Mouse (Mus musculus) heart, postnatal 36 days (tissue): Measurements from ENCODE around the gene Egfl7. TPM values are rescaled to one million over a fixed set of nuclear protein-coding genes. Genes with fewer than 3 reads are reported as not detected.
A peak's percentile ranks its signal among the peaks of the same experiment; 100 is the strongest.

Experiments
- DNase-seq, 2 experiments: peaks; one replicate each; pipeline ENCODE4 v3.0.0; 2021 to 2022
- intact Hi-C: fragments of 180-260 bp; cut with DNase I; formaldehyde crosslinking; loops from one replicate; pipeline ENCODE4 v1.15.1; 2025
- total RNA-seq, 2 experiments: library from RNA; stranded (reverse); gene quantifications; 2 replicates each; pipeline ENCODE4 v1.2.3; 2021

Gene Egfl7
- 100 to 1,000 TPM; 146 to 183 TPM for total RNA-seq

GRCm38 (mm10) chr2:26579714-26580113 lies at the start of gene Egfl7:
TSS of gene Egfl7 (plus strand) at chr2:26580014.
- no peak for DNase-seq
- intact Hi-C loops: no loop called here

- intact Hi-C loops: no loop called here
Observed at GRCm38 (mm10) chr2:26531829-26532228, 48.0 kb upstream of the Egfl7 start.

DNA sequence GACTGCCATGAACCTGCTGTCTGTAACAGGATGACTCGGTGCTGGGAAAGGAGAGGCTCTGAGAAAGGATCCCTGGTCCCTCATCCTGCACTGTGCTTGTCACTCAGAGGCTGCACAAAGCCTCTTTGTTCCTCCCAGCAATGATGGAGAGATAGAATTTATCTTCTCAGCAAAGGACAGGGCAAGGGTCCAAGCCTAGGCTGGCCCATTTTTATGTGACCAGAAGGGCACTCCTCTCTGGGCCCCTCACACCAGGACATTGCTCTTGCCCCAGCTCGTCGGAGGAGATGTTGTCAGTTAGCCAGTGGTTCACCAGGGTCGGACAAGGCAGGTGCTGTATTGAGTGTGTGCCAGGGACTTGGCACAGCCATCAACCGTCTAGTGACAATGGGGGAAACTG lies 46.6 kb upstream of the Egfl7 start:
- DNase-seq: no peak
- intact Hi-C loops: no loop called here

More at GRCm38 (mm10) chr2:26531829-26532228, 48.0 kb upstream of the Egfl7 start:
- no peak for DNase-seq

GRCm38 (mm10) chr2:26534161-26534560 lies 45.7 kb upstream of the Egfl7 start:
- intact Hi-C loops: no loop called here

DNA sequence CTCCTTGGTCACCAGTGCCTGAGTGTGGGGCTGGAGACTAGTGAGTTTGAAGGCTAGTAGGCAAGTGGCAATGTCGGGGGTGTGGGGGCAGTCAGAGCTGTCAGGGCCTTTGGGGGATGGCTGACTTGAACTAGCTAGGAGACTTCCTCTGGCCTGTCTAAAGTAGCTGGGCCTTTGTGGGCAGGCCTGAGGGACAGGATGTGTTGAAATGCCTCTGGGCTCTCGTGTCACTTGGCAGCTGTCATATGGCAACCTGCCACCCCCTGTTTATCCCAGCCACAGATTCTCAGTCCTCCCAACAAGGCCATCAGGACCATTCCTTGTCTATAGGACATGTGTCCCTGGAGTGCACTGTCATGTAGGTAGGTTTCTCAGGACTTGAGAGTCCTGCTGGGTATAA lies 45.2 kb upstream of the Egfl7 start:
- intact Hi-C loops: no loop called here
- DNase-seq: peak; percentile 77 to 78

More at GRCm38 (mm10) chr2:26534161-26534560, 45.7 kb upstream of the Egfl7 start:
- DNase-seq: no peak

- no peak for DNase-seq
- intact Hi-C loops: no loop called here
Observed at GRCm38 (mm10) chr2:26535517-26536045, 44.2 kb upstream of the Egfl7 start.

DNA sequence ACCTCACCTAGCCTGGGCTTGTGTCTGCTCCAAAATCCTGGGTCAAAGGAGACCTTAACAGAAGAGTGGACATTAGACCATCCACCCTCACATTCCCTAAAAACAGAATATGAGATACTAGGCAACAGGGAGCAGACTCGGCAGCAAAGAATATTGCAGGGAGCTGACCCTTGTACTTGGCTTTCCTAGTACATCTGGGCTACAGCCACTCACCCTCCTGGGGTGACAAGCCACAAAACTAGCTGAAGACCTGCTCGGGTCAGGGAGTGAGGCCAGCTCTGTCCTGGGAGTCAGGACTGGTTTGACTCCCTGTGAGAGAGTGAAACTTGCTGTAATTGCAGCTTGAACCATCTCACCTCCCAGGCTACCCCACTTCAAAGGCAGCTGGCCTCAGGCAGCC lies 40.3 kb upstream of the Egfl7 start:
- no peak for DNase-seq
- intact Hi-C loops: no loop called here

DNA sequence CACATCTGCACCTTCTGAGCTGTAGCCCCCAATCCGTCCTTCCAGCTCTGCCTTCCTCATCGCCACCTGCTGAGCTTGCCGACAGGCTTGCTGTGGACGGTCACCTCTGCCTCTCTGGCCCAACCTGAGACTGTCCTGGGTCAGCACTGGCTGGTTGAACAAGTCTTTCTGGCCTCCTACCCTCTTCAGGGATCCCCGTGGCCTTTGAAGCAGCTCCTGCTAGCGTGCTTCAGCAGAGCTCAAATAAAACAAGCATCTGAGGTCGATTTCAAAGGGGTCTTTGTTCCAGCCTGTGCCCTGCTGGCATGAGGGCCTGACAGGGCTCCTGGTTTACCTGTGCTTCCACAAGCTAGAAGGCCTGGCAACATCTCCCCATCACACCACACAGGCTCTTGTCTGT lies 39.1 kb upstream of the Egfl7 start:
- intact Hi-C loops: no loop called here
- DNase-seq: no peak

GRCm38 (mm10) chr2:26541258-26541910 lies 38.4 kb upstream of the Egfl7 start:
- DNase-seq: no peak
- intact Hi-C loops: no loop called here

- intact Hi-C loops: no loop called here
- no peak for DNase-seq
Observed at GRCm38 (mm10) chr2:26543155-26543554, 36.7 kb upstream of the Egfl7 start.

GRCm38 (mm10) chr2:26543768-26544167 lies 36.0 kb upstream of the Egfl7 start:
- intact Hi-C loops: loop anchor here (2.0 kb wide), 1 partner anchor 39 kb away; no protein-coding TSS in a partner anchor

GRCm38 (mm10) chr2:26544265-26544664 lies 35.5 kb upstream of the Egfl7 start:
- no peak for DNase-seq
- intact Hi-C loops: loop anchor here (2.0 kb wide), 1 partner anchor 39 kb away; no protein-coding TSS in a partner anchor

More at GRCm38 (mm10) chr2:26543768-26544167, 36.0 kb upstream of the Egfl7 start:
- no peak for DNase-seq

DNA sequence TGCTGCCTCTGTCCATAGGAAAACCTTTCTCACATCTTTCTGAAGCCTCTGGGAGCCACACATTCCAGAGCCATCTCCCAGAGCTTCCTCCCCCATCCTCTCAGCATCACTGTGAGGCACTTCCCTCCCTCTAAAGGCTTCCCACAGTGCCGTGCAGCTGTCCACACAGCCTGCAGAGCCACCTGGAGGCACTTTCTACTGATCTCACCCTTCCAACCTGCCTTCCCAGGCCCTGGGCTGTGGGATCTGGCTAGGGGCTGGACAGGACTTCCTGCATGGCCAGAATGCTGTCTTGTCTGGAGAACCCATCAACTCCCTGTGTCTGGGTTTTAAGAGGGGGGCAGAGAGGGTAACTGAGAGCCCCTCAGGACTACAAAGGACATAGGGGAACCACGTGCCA lies 32.3 kb upstream of the Egfl7 start:
- intact Hi-C loops: no loop called here
- DNase-seq: no peak

- intact Hi-C loops: no loop called here
- DNase-seq: no peak
Observed at GRCm38 (mm10) chr2:26549801-26550200, 30.0 kb upstream of the Egfl7 start.

GRCm38 (mm10) chr2:26550205-26550604 lies 29.6 kb upstream of the Egfl7 start:
- intact Hi-C loops: no loop called here
- DNase-seq: no peak

DNA sequence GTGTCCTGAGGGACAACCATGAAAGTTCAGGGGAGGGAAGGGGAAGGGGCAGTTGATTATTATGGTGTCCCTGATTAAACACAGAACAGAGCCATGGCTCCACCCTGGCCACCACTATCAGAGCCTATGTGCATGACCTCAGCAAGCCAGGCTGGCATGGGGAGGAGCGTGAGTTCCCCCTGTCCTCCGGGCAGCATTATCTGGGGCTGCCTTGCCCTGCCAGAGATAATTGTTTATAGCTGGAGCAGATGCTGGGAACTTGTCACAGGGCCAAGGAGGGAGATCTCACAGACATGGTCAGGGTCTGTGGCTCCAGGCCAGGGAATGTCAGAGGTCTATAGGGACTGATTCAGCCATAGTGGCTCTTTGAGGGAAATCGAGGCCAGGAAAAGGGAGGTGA lies 29.0 kb upstream of the Egfl7 start:
- no peak for DNase-seq
- intact Hi-C loops: no loop called here

DNA sequence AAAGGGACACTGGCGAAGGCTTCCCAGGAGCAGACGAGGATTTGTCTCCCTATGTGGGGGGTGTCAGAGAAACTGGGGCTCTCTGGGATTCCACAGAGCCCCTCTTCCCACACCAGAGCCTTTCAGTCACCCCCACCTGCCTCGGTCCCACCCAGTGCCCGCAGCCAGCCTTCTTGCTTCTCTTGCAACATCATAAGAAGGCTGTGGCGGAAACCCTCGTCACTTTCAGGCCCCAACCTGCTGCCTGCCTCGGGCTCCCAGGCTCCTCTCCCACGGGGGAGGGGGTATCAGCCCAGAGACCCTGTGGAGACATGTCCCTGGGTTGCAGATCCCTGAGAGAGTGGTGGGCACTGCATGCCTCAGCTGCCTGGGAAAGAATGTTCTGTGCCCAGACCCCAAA lies 28.4 kb upstream of the Egfl7 start:
- DNase-seq: no peak
- intact Hi-C loops: no loop called here

DNA sequence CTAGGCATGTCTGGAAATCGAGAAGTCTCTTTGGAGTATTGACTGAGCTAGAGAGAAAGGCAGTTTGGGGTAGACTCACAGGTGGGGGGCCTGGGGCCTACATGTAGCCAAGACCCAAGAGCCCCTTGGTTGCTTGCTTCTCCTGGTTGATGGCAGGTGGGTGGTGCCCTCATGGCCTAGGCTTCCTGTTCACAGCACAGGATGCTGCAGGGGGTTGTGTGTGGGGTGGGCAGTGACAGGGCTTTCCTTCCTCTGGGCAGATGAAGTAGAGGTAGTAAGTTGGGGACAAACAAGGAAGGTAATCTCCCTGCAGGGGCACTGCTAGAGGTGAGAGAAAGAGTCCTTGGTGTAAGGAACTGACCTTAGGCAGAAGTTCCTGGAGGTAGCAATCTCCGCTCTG lies 27.7 kb upstream of the Egfl7 start:
- intact Hi-C loops: no loop called here
- no peak for DNase-seq

DNA sequence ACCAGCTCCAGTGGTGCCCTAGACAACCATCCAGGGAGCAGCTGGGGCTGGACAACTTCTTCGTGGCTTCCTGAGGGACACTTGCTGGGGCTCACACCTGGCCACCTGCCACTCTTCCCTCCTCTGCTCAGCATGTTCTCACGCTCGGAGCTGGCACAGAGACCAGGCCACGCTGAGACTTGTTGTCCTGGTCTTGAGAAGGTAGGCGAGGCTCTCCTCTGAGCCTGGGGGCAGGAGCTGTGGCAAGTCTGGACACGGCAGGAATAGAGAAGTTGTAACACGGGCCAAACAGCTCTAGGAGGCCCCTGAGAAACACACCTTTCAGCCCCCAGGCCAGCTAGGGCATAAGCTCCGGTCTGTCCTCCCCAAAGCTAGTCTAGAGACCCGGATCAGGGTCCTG lies 25.9 kb upstream of the Egfl7 start:
- DNase-seq: no peak
- intact Hi-C loops: no loop called here

DNA sequence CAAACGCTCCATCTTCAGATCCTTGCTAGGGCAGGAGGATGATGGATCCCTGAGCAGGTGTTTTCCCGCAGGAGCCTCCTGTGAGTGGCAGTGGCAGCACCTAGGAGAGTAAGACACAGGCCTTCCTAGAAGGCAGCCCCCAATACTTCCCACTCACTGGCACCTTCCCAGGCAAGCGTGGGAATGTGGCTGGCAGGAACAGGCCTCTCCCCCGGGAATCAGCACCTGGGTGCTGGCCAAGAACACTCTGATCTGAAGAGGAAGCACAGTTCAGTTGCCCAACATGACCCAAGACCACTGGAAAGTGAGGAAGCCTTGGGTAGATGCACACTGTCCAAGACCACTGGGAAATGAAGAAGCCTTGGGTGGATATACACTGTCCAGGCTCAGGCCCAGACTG lies 24.7 kb upstream of the Egfl7 start:
- intact Hi-C loops: no loop called here
- peak; percentile 74 to 78 for DNase-seq

DNA sequence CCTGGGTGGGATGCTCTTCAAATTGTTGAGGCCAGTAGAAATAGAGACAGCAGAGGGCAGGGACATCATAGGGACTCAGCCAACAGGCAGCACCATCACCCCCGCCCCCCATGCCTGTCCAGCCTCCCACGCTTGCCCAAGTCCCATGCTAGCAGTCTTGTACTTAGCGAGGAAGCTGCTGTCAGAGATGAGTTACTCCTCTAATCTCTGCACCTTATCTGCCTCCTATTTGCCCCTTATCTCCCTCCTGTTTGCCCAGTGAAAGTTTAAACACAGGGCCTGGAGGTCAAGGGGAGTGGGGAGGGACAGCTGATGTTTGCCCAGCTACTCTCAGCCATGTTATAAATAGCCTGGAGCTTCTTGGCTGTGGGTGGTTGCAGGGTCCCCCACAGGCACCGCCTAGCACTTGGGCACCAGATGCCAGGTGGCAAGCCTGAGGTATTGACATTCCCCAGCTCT lies 23.2 kb upstream of the Egfl7 start:
- intact Hi-C loops: no loop called here
- no peak for DNase-seq

DNA sequence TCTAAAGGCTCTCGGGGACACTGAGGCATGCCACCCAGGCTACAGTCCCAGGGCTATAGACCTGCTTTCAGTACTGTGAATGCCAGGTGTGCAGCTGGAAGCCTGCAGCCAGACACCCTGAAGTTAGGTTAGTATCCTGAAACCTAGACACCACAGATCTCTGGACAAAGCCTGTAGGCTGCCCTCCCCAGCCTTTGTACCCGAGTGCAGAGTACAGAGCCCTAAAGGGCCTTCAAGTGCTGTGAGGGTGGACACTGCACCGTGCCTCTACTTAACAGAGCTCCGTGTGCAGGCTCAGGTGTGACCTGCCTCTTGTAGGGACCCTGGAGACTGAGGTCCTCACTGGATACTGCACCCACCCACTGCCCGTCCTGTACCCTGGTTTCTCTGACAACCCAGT lies 19.3 kb upstream of the Egfl7 start:
- intact Hi-C loops: loop anchor here (2.0 kb wide), 1 partner anchor 86 kb away; no protein-coding TSS in a partner anchor
- no peak for DNase-seq
